Mouse (Mus musculus) brown adipose tissue, adult 24 weeks (tissue): ENCODE data around the gene 4921504E06Rik. TPM values are rescaled to one million over a fixed set of nuclear protein-coding genes. Genes with fewer than 3 reads are reported as not detected.

ENCODE experiments used
- H3K27ac ChIP-seq: fragments of 200-500 bp; replicated peaks from 2 replicates; pipeline ENCODE4 v1.5.1; 2012; ENCODE audit warnings: low read depth, mild to moderate bottlenecking, low read length
- H3K4me1 ChIP-seq: fragments of 200-500 bp; 2 replicates; pipeline ENCODE4 v1.6.1; 2012; ENCODE audit warnings: low read length, mixed read lengths; ENCODE audit not compliant: control insufficient read depth, insufficient read depth, insufficient read length
- H3K4me3 ChIP-seq: fragments of 200-500 bp; 2 replicates; pipeline ENCODE4 v1.5.1; 2012; ENCODE audit warnings: low read depth, mild to moderate bottlenecking, low read length, moderate library complexity; ENCODE audit not compliant: insufficient read depth
- polyA plus RNA-seq: library from polyadenylated mRNA; stranded (reverse); fragments of >200 nt; gene quantifications from 2 replicates; pipeline ENCODE4 v1.2.4, GENCODE M21; 2012; ENCODE audit not compliant: missing spikeins, insufficient read depth, insufficient read length

The 4921504E06Rik gene
- polyA plus RNA-seq, 1 experiment, result not detected

- H3K27ac ChIP-seq, result no peak overlapping the region
- H3K4me1 ChIP-seq, result no peaks in the 10 kb centered on the region
- H3K4me3 ChIP-seq, result no peak overlapping the region
Observed at GRCm38 (mm10) chr2:19448042-19448700, 105.5 kb downstream of the 4921504E06Rik start.

GRCm38 (mm10) chr2:19446746-19447145 lies 107.0 kb downstream of the 4921504E06Rik start:
- H3K4me1 ChIP-seq, result no peaks in the 10 kb centered on the region

GRCm38 (mm10) chr2:19445871-19446501 lies 107.7 kb downstream of the 4921504E06Rik start:
- Histone ChIP-seq H3K4me3 (no peak overlapping the region), H3K27ac (no peak overlapping the region), H3K4me1 (no peaks in the 10 kb centered on the region)

More at GRCm38 (mm10) chr2:19446746-19447145, 107.0 kb downstream of the 4921504E06Rik start:
- Histone ChIP-seq H3K4me3 (no peak overlapping the region), H3K27ac (no peak overlapping the region)

GRCm38 (mm10) chr2:19444931-19445831 lies 108.5 kb downstream of the 4921504E06Rik start, which contains the start of gene Ptf1a:
Ptf1a (plus strand) TSS chr2:19445663.
- no peak within 1 kb of the TSS for H3K4me3 ChIP-seq
- no peak within 1 kb of the TSS for H3K27ac ChIP-seq
- no peaks in the 10 kb centered on the region for H3K4me1 ChIP-seq

GRCm38 (mm10) chr2:19444346-19444745 lies 109.4 kb downstream of the 4921504E06Rik start:
- Histone ChIP-seq H3K4me3 (no peak overlapping the region), H3K27ac (no peak overlapping the region), H3K4me1 (no peaks in the 10 kb centered on the region)

- no peak overlapping the region for H3K27ac ChIP-seq
- H3K4me3 ChIP-seq, result no peak overlapping the region
- H3K4me1 ChIP-seq, result no peaks in the 10 kb centered on the region
Observed at GRCm38 (mm10) chr2:19431614-19432323, 121.9 kb downstream of the 4921504E06Rik start.

- H3K4me1 ChIP-seq, result no peaks in the 10 kb centered on the region
- no peak overlapping the region for H3K27ac ChIP-seq
- no peak overlapping the region for H3K4me3 ChIP-seq
Observed at GRCm38 (mm10) chr2:19431186-19431585, 122.5 kb downstream of the 4921504E06Rik start.

- Histone ChIP-seq H3K27ac (no peak overlapping the region), H3K4me3 (no peak overlapping the region), H3K4me1 (no peaks in the 10 kb centered on the region)
Observed at GRCm38 (mm10) chr2:19430746-19431145, 123.0 kb downstream of the 4921504E06Rik start.

GRCm38 (mm10) chr2:19429691-19430690 lies 123.7 kb downstream of the 4921504E06Rik start:
- Histone ChIP-seq H3K4me3 (no peak overlapping the region), H3K4me1 (no peaks in the 10 kb centered on the region), H3K27ac (no peak overlapping the region)

- H3K4me1 ChIP-seq, result no peaks in the 10 kb centered on the region
- H3K4me3 ChIP-seq, result no peak overlapping the region
Observed at GRCm38 (mm10) chr2:19429031-19429430, 124.7 kb downstream of the 4921504E06Rik start.

GRCm38 (mm10) chr2:19423086-19423485 lies 130.6 kb downstream of the 4921504E06Rik start:
- Histone ChIP-seq H3K27ac (no peak overlapping the region), H3K4me3 (no peak overlapping the region)

More at GRCm38 (mm10) chr2:19429031-19429430, 124.7 kb downstream of the 4921504E06Rik start:
- no peak overlapping the region for H3K27ac ChIP-seq

GRCm38 (mm10) chr2:19422226-19422625 lies 131.5 kb downstream of the 4921504E06Rik start:
- Histone ChIP-seq H3K4me1 (no peaks in the 10 kb centered on the region), H3K27ac (no peak overlapping the region)

More at GRCm38 (mm10) chr2:19423086-19423485, 130.6 kb downstream of the 4921504E06Rik start:
- H3K4me1 ChIP-seq, result no peaks in the 10 kb centered on the region

GRCm38 (mm10) chr2:19419686-19420345 lies 133.9 kb downstream of the 4921504E06Rik start:
- Histone ChIP-seq H3K4me1 (no peaks in the 10 kb centered on the region), H3K27ac (no peak overlapping the region), H3K4me3 (no peak overlapping the region)

More at GRCm38 (mm10) chr2:19422226-19422625, 131.5 kb downstream of the 4921504E06Rik start:
- no peak overlapping the region for H3K4me3 ChIP-seq
